Mouse (Mus musculus): ENCODE measurements around the gene Bpifb9a.
"Not testable (repeated sequence)": the region's sequence is repeated elsewhere in the genome, so short reads cannot be mapped to it uniquely, and the experiment has no call there.

Bpifb9a gene

GRCm38 (mm10) chr2:154306927-154307326, 49.3 kb downstream of the Bpifb9a start, which contains the start of gene Bpifb9b:
Gene Bpifb9b (plus strand): TSS chr2:154307227.
- not testable (repeated sequence) for DNase-seq (ENCODE audit: low spot score)

DNA sequence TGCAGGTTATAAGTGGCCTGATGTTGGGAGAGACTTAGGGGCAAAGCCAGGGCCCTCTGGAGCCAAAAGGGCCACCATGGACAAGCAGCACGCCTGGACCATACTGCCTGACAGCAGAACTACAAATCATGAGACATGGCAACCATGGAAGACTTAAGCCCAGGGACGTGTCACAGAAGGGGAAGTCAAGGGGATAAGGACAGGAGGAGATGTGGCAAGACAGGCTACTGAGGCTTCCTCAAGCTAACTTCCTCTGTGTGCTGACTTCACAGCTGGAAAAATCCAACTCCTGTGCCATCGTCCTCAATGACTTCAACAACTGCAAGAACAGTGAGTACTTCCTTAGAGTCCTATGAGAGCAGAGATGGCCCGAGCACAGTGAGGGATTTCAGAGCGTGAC, 56.1 kb downstream of the Bpifb9a start:
- DNase-seq (ENCODE audit: low spot score): not testable (repeated sequence)

Measured in spleen, adult 12 weeks (tissue).